Mouse (Mus musculus) MEL (cell line): ENCODE measurements around the gene Tango6.

Experiments
- CTCF ChIP-seq, 3 experiments: IDR thresholded peaks in 2 of 3; conservative IDR thresholded peaks in 1 of 3; 2 replicates each; pipeline ENCODE4 v1.5.1; 2011 to 2012; ENCODE audit warnings: low read length in 3 of 3, low read depth in 2 of 3, mild to moderate bottlenecking in 2 of 3, improper control_type of control experiment in 1 of 3, inconsistent platforms in 1 of 3, mixed read lengths in 1 of 3, moderate library complexity in 1 of 3; ENCODE audit not compliant: control insufficient read depth in 1 of 3, insufficient read depth in 1 of 3, poor library complexity in 1 of 3, severe bottlenecking in 1 of 3
- ELF1 ChIP-seq: IDR thresholded peaks from 2 replicates; pipeline ENCODE4 v1.6.1; 2014; ENCODE audit warnings: low read depth, mild to moderate bottlenecking, inconsistent platforms, low read length, improper control_type of control experiment, moderate library complexity
- GABPA ChIP-seq: IDR thresholded peaks from 2 replicates; pipeline ENCODE4 v1.6.1; 2012; ENCODE audit warnings: low read depth, mild to moderate bottlenecking, inconsistent platforms, low read length, improper control_type of control experiment, moderate library complexity
- HCFC1 ChIP-seq: IDR thresholded peaks from 2 replicates; pipeline ENCODE4 v1.6.1; 2012; ENCODE audit warnings: low read depth, mild to moderate bottlenecking, inconsistent platforms, low read length, improper control_type of control experiment, moderate library complexity
- MAX ChIP-seq: IDR thresholded peaks from 2 replicates; pipeline ENCODE4 v1.6.1; 2011; ENCODE audit warnings: low read length, improper control_type of control experiment
- MEF2A ChIP-seq: IDR thresholded peaks from 2 replicates; pipeline ENCODE4 v1.6.1; 2014; ENCODE audit warnings: low read depth, mild to moderate bottlenecking, inconsistent platforms, low read length, improper control_type of control experiment; ENCODE audit not compliant: poor library complexity, insufficient replicate concordance, severe bottlenecking; ENCODE audit errors: extremely low read depth
- MYC ChIP-seq: IDR thresholded peaks from 2 replicates; pipeline ENCODE4 v1.6.1; 2011; ENCODE audit warnings: low read depth, mild to moderate bottlenecking, low read length, improper control_type of control experiment, moderate library complexity
- NRF1 ChIP-seq: IDR thresholded peaks from 2 replicates; pipeline ENCODE4 v1.6.1; 2014; ENCODE audit warnings: low read depth, mild to moderate bottlenecking, inconsistent platforms, low read length, improper control_type of control experiment, moderate library complexity; ENCODE audit not compliant: poor library complexity, insufficient read depth, severe bottlenecking
- POLR2A ChIP-seq, 2 experiments: IDR thresholded peaks; 2 replicates each; pipeline ENCODE4 v1.6.1; 2011 to 2012; ENCODE audit warnings: low read length in 2 of 2, mild to moderate bottlenecking in 2 of 2, control low read depth in 1 of 2, improper control_type of control experiment in 1 of 2, low read depth in 1 of 2, moderate library complexity in 1 of 2; ENCODE audit not compliant: control insufficient read depth in 1 of 2, insufficient read depth in 1 of 2, poor library complexity in 1 of 2
- RAD21 ChIP-seq: IDR thresholded peaks from 2 replicates; pipeline ENCODE4 v1.6.1; 2011; ENCODE audit warnings: mild to moderate bottlenecking, low read depth, low read length, improper control_type of control experiment
- SMC3 ChIP-seq: IDR thresholded peaks from 2 replicates; pipeline ENCODE4 v1.6.1; 2011; ENCODE audit warnings: low read depth, low read length, improper control_type of control experiment
- ZC3H11A ChIP-seq: IDR thresholded peaks from 2 replicates; pipeline ENCODE4 v1.6.1; 2012; ENCODE audit warnings: low read depth, mild to moderate bottlenecking, inconsistent platforms, low read length, improper control_type of control experiment
- ZKSCAN1 ChIP-seq: IDR thresholded peaks from 2 replicates; pipeline ENCODE4 v1.6.1; 2012; ENCODE audit warnings: low read depth, mild to moderate bottlenecking, inconsistent platforms, low read length, improper control_type of control experiment, moderate library complexity

DNA sequence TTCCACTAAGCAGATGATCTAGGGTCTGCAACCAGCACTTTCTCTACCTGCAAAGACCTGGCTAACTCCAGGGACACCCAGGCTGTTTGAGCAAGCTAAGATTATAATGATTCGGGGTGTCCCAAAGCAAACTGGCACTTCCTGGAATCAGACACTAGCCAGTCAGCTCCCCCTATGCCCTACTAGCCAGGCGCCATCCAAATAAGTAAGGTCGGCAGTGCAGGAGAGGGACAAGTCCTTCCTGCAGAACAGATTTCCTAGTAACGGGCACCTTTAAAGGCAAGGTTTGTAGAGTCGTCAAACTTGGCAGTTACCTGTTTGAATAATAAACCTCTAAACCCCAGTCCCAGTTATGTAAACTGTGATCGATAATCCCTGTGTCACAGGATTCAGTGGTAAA lies 155.9 kb downstream of the Tango6 start:
- TF ChIP-seq HCFC1, result no peak
- TF ChIP-seq ZC3H11A, result no peak
- no peak for TF ChIP-seq POLR2A (IDR thresholded peaks at IDR 0.05; ENCODE audit: control insufficient read depth in 1 of 2, insufficient read depth in 1 of 2, low read depth in 1 of 2, low read length in 2 of 2, poor library complexity in 1 of 2)
- TF ChIP-seq ELF1, result no peak
- no peak for TF ChIP-seq CTCF (IDR thresholded peaks at IDR 0.05 in 2 of 3, conservative IDR thresholded peaks at IDR 0.05 in 1 of 3; ENCODE audit: control insufficient read depth in 1 of 3, insufficient read depth in 1 of 3, low read depth in 2 of 3, low read length in 3 of 3, poor library complexity in 1 of 3, severe bottlenecking in 1 of 3)
- no peak for TF ChIP-seq GABPA
- TF ChIP-seq MAX, result no peak
- no peak for TF ChIP-seq NRF1
- TF ChIP-seq MEF2A, result no peak
- TF ChIP-seq ZKSCAN1, result no peak
- no peak for TF ChIP-seq RAD21
- no peak for TF ChIP-seq SMC3
- no peak for TF ChIP-seq MYC
